ENCODE assay signal across 11 mouse cellular contexts in genomic region chr14:118233786-118234540, GRCm38 (mm10). TPM values are rescaled to one million over a fixed set of nuclear protein-coding genes. Genes with fewer than 3 reads are reported as not detected.
A peak's percentile ranks its signal among the peaks of the same experiment; 100 is the strongest.
DNase-seq lines count a peak whose midpoint lies in the region; ATAC-seq and TF ChIP-seq lines count a peak whose summit lies in the region.
"Had no signal": no experiment of that assay in that cellular context is flagged by ENCODE, and none has a peak within 500 bp of the region (broad histone marks: within the 10 kb centered on the region; RNA-seq: fewer than 3 reads in every experiment).

No protein-coding gene starts in this region.

- TF ChIP-seq CTCF in liver, adult 2 months (IDR thresholded peaks at IDR 0.05; ENCODE audit: low read depth, low read length), result no peak
- no peak for TF ChIP-seq CTCF in liver, postnatal 0 days (IDR thresholded peaks at IDR 0.05; ENCODE audit: low read depth)

- ATAC-seq in liver, postnatal 0 days, result no peak
- no peak for ATAC-seq in embryonic facial prominence, embryonic 15.5 days (ENCODE audit: insufficient number of reproducible peaks, low FRiP score, low TSS enrichment, low read depth)
- ATAC-seq in intestine, embryonic 14.5 days (replicated peaks; ENCODE audit: low FRiP score, low TSS enrichment, low read depth), result no peak

- TF ChIP-seq EP300 in liver, postnatal 0 days (IDR thresholded peaks at IDR 0.05; ENCODE audit: low read depth), result no peak

- H3K9me3 ChIP-seq in liver, postnatal 0 days (ENCODE audit: low read length), result no peaks in the 10 kb centered on the region
- H3K9me3 ChIP-seq in embryonic facial prominence, embryonic 15.5 days (replicated peaks), result no peaks in the 10 kb centered on the region
- H3K9me3 ChIP-seq in intestine, embryonic 14.5 days (ENCODE audit: control insufficient read depth, low read length), result no peaks in the 10 kb centered on the region

- H3K79me2 ChIP-seq in liver, adult 2 months (ENCODE audit: control insufficient read depth, insufficient read depth, low read length), result no peaks in the 10 kb centered on the region

- no peaks in the 10 kb centered on the region for H3K36me3 ChIP-seq in liver, adult 2 months (ENCODE audit: control insufficient read depth, insufficient read depth, low read length)
- no peaks in the 10 kb centered on the region for H3K36me3 ChIP-seq in liver, postnatal 0 days (replicated peaks; ENCODE audit: insufficient read depth, low read length)
- H3K36me3 ChIP-seq in embryonic facial prominence, embryonic 15.5 days, result no peaks in the 10 kb centered on the region
- H3K36me3 ChIP-seq in intestine, embryonic 14.5 days (ENCODE audit: control insufficient read depth, insufficient read depth, low read length), result no peaks in the 10 kb centered on the region

- H3K27me3 ChIP-seq in liver, adult 2 months (ENCODE audit: control insufficient read depth, insufficient read depth, low read length), result peaks cover 56% of the 10 kb centered on the region
- peaks cover 95% of the 10 kb centered on the region for H3K27me3 ChIP-seq in liver, postnatal 0 days (ENCODE audit: insufficient read depth, low read length)
- peaks cover 69% of the 10 kb centered on the region for H3K27me3 ChIP-seq in embryonic facial prominence, embryonic 15.5 days
- H3K27me3 ChIP-seq in intestine, embryonic 14.5 days (replicated peaks; ENCODE audit: control insufficient read depth, insufficient read depth, low read length), result peaks cover 98% of the 10 kb centered on the region

- no peak overlapping the region for H3K4me3 ChIP-seq in liver, adult 2 months (ENCODE audit: insufficient read depth, low read depth, low read length)
- no peak overlapping the region for H3K4me3 ChIP-seq in liver, postnatal 0 days (ENCODE audit: low read depth, low read length)
- H3K4me3 ChIP-seq in embryonic facial prominence, embryonic 15.5 days (replicated peaks), result peak overlapping the region; percentile 58
- no peak overlapping the region for H3K4me3 ChIP-seq in intestine, embryonic 14.5 days (ENCODE audit: low read depth, low read length)

- peaks cover 10% of the 10 kb centered on the region for H3K4me1 ChIP-seq in liver, adult 2 months (ENCODE audit: control insufficient read depth, insufficient read depth, low read length)
- peaks cover 22% of the 10 kb centered on the region; the same call in 1 of the 2 replicates for H3K4me1 ChIP-seq in liver, postnatal 0 days (ENCODE audit: insufficient read depth)
- H3K4me1 ChIP-seq in embryonic facial prominence, embryonic 15.5 days, result peaks cover 44% of the 10 kb centered on the region
- peaks cover 6% of the 10 kb centered on the region for H3K4me1 ChIP-seq in intestine, embryonic 14.5 days (replicated peaks; ENCODE audit: control insufficient read depth, insufficient read depth, low read length)

- peak; percentile 2 for DNase-seq in liver, adult 2 months (ENCODE audit: extremely low read depth, low read depth, low spot score)
- no peak for DNase-seq in liver, postnatal 0 days
- peak; percentile 84 for DNase-seq in intestine, embryonic 14.5 days (ENCODE audit: low spot score)
- DNase-seq in retina, embryonic 14.5 days (ENCODE audit: low spot score), result peak; percentile 49
- DNase-seq in spleen, postnatal 10 days (ENCODE audit: low spot score in 2 of 2), result no peak
- no peak for DNase-seq in layer of hippocampus, postnatal 14 days (ENCODE audit: low spot score in 2 of 2)
- no peak for DNase-seq in testis, postnatal 14 days (ENCODE audit: low spot score)
- DNase-seq: cerebellum, adult 8-10 months had no signal

- H3K4me2 ChIP-seq in liver, postnatal 0 days (ENCODE audit: low read depth, low read length), result no peak overlapping the region
- peak overlapping the region; percentile 74 for H3K4me2 ChIP-seq in embryonic facial prominence, embryonic 15.5 days (replicated peaks)
- H3K4me2 ChIP-seq in intestine, embryonic 14.5 days (ENCODE audit: low read length), result no peak overlapping the region

- 9% methylated on average over 26 of the region's 26 CpGs for WGBS in liver, adult 2 months
- WGBS in liver, postnatal 0 days (ENCODE audit: insufficient replicate concordance), result 5% methylated on average over 26 of the region's 26 CpGs
- WGBS in embryonic facial prominence, embryonic 15.5 days, result 13% methylated on average over 26 of the region's 26 CpGs
- 4% methylated on average over 26 of the region's 26 CpGs for WGBS in intestine, embryonic 14.5 days

- no peak for TF ChIP-seq POLR2A in liver, adult 2 months (IDR thresholded peaks at IDR 0.05; ENCODE audit: extremely low read depth, insufficient read depth, low read length)

- no peak overlapping the region for H3K9ac ChIP-seq in liver, adult 2 months (ENCODE audit: low read depth, low read length)
- no peak overlapping the region for H3K9ac ChIP-seq in liver, postnatal 0 days (replicated peaks)
- H3K9ac ChIP-seq in embryonic facial prominence, embryonic 15.5 days, result no peak overlapping the region
- H3K9ac ChIP-seq in intestine, embryonic 14.5 days (ENCODE audit: low read length), result no peak overlapping the region

- H3K27ac ChIP-seq in liver, adult 2 months (replicated peaks; ENCODE audit: insufficient read depth, low read depth, low read length), result no peak overlapping the region
- H3K27ac ChIP-seq in liver, postnatal 0 days (ENCODE audit: low read depth), result no peak overlapping the region
- H3K27ac ChIP-seq in embryonic facial prominence, embryonic 15.5 days (replicated peaks), result no peak overlapping the region
- H3K27ac ChIP-seq in intestine, embryonic 14.5 days (ENCODE audit: low read depth), result no peak overlapping the region

RNA-seq across cellular contexts. Expression of gene Sox21, which starts 2.9 kb away (rescaled TPM):
- not detected in 2 replicates for total RNA-seq in liver, adult 2 months (2014; rRNA removed)
- not detected in 2 replicates for polyA plus RNA-seq in liver, adult 2 months (2012; rRNA removed)
- polyA plus RNA-seq in liver, postnatal 0 days (2015; fragmentation: Nextera tagmentation; extraction: Ambion mirVana), result not detected in 2 replicates
- polyA plus RNA-seq in embryonic facial prominence, embryonic 15.5 days (2015; fragmentation: Nextera tagmentation; extraction: Ambion mirVana), result 4.6 and 4.7 TPM in 2 replicates
- polyA plus RNA-seq in intestine, embryonic 14.5 days (2014; fragmentation: Nextera tagmentation; extraction: Ambion mirVana), result not detected in 2 replicates
- 1 to 10 TPM; 9.1 to 9.7 TPM for total RNA-seq in layer of hippocampus, postnatal 14 days (2021)
- total RNA-seq: neutrophil, adult 5-6 weeks had no signal
- polyA plus RNA-seq: kidney, embryonic 14.5 days had no signal

RNA-seq across cellular contexts. Expression of gene Gm9376, which starts 32.8 kb away (rescaled TPM):
- not detected in 2 replicates for total RNA-seq in liver, adult 2 months (2014; rRNA removed)
- not detected in 2 replicates for polyA plus RNA-seq in liver, adult 2 months (2012; rRNA removed)
- polyA plus RNA-seq in liver, postnatal 0 days (2015; fragmentation: Nextera tagmentation; extraction: Ambion mirVana), result not detected in 2 replicates
- polyA plus RNA-seq in embryonic facial prominence, embryonic 15.5 days (2015; fragmentation: Nextera tagmentation; extraction: Ambion mirVana), result not detected in 2 replicates
- not detected in 2 replicates for polyA plus RNA-seq in intestine, embryonic 14.5 days (2014; fragmentation: Nextera tagmentation; extraction: Ambion mirVana)
- not detected for total RNA-seq in layer of hippocampus, postnatal 14 days (2021)
- total RNA-seq: neutrophil, adult 5-6 weeks had no signal
- polyA plus RNA-seq: kidney, embryonic 14.5 days had no signal

Comparison
In these comparisons a context has a peak if more than half of its experiments do, and no peak if none do; other contexts are left out.
1. DNase-seq: peak in liver, adult 2 months (single experiment), intestine, embryonic 14.5 days (single experiment) and retina, embryonic 14.5 days (single experiment); none in liver, postnatal 0 days (single experiment), spleen, postnatal 10 days (0 of 2), layer of hippocampus, postnatal 14 days (0 of 2) and testis, postnatal 14 days (single experiment).